Mouse (Mus musculus): ENCODE data around the gene Gm5244. TPM values are rescaled to one million over a fixed set of nuclear protein-coding genes. Genes with fewer than 3 reads are reported as not detected.

The Gm5244 gene
- total RNA-seq (2021) (not detected), polyA plus RNA-seq (2012; rRNA removed) (not detected in 2 replicates)
- long read RNA-seq = 0 reads

- DNase-seq = no peak
These were observed at the start of gene Gm5244 for GRCm38 (mm10) chr19:12846382-12846781. Gene Gm5244, plus strand, starts transcription at chr19:12846682.

GRCm38 (mm10) chr19:12797071-12797470, 49.4 kb upstream of the Gm5244 start:
- no peak for DNase-seq

GRCm38 (mm10) chr19:12798404-12798803, 48.1 kb upstream of the Gm5244 start:
- DNase-seq = no peak

- no peak for DNase-seq
These were observed 47.4 kb upstream of the Gm5244 start for GRCm38 (mm10) chr19:12799081-12799480.

- no peak for DNase-seq
These were observed 45.9 kb upstream of the Gm5244 start for GRCm38 (mm10) chr19:12800621-12801020.

GRCm38 (mm10) chr19:12801046-12801445, 45.4 kb upstream of the Gm5244 start:
- DNase-seq = no peak

- no peak for DNase-seq
These were observed 43.7 kb upstream of the Gm5244 start for GRCm38 (mm10) chr19:12802830-12803229.

GRCm38 (mm10) chr19:12804237-12804636, 42.2 kb upstream of the Gm5244 start:
- no peak for DNase-seq

- DNase-seq = peak; percentile 45
These were observed 40.8 kb upstream of the Gm5244 start for GRCm38 (mm10) chr19:12805730-12806129.

GRCm38 (mm10) chr19:12806214-12806613, 40.3 kb upstream of the Gm5244 start:
- DNase-seq = no peak

GRCm38 (mm10) chr19:12812644-12813364, 33.7 kb upstream of the Gm5244 start:
- no peak for DNase-seq

GRCm38 (mm10) chr19:12813883-12814282, 32.6 kb upstream of the Gm5244 start:
- no peak for DNase-seq

- no peak for DNase-seq
These were observed 28.0 kb upstream of the Gm5244 start for GRCm38 (mm10) chr19:12818507-12818906.

GRCm38 (mm10) chr19:12820383-12820782, 26.1 kb upstream of the Gm5244 start:
- no peak for DNase-seq

- DNase-seq = no peak
These were observed 21.9 kb upstream of the Gm5244 start for GRCm38 (mm10) chr19:12824549-12824948.

- no peak for DNase-seq
These were observed 15.6 kb upstream of the Gm5244 start for GRCm38 (mm10) chr19:12830823-12831430.

- DNase-seq = no peak
These were observed 14.9 kb upstream of the Gm5244 start for GRCm38 (mm10) chr19:12831559-12831958.

- DNase-seq = peak; percentile 24
These were observed 12.9 kb upstream of the Gm5244 start for GRCm38 (mm10) chr19:12833625-12834024.

GRCm38 (mm10) chr19:12838507-12838906, 8.0 kb upstream of the Gm5244 start:
- no peak for DNase-seq

- no peak for DNase-seq
These were observed 10.5 kb downstream of the Gm5244 start, which contains the start of gene Olfr1444 for GRCm38 (mm10) chr19:12856983-12857382. Gene Olfr1444, plus strand, starts transcription at chr19:12857283.

- DNase-seq = no peak
These were observed 37.1 kb downstream of the Gm5244 start, which contains the start of gene Olfr1445 for GRCm38 (mm10) chr19:12883555-12883954. Gene Olfr1445, plus strand, starts transcription at chr19:12883855.

- no peak for DNase-seq
These were observed 46.9 kb downstream of the Gm5244 start, which contains the start of gene Olfr1446 for GRCm38 (mm10) chr19:12893424-12893823. Gene Olfr1446, minus strand, starts transcription at chr19:12893524.
